Mouse (Mus musculus): Measurements from ENCODE around the gene Prnd. TPM values are rescaled to one million over a fixed set of nuclear protein-coding genes. Genes with fewer than 3 reads are reported as not detected.

Prnd gene
- polyA plus RNA-seq, 1 experiment from 2014 or later: 22.7 TPM

DNA sequence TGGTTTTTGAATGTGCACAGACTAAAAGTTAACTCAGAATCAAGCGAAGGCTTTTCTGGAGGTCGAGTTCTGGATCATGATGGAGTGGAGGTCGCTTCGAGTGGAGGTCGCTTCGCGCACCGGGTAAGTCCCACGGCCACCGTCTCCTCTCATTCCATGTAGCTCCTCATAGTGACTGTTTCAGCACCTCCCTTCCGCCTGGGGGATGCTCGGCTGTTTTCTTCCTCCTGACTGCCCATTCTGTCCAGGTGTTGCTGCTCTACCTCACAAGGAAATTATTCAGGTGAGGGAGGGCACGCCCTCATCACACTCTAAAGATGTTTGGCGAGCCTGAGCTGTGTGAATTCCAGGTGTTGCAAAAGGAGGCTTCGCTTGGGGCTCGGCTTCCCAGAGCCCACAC lies 4.3 kb upstream of the Prnd start:
- Histone ChIP-seq H3K4me3 (ENCODE audit: low read length) (no peak overlapping the region), H3K9me3 (replicated peaks; ENCODE audit: control insufficient read depth, low read length) (no peaks in the 10 kb centered on the region), H3K4me2 (ENCODE audit: low read depth, low read length) (no peak overlapping the region), H3K27me3 (ENCODE audit: control insufficient read depth, insufficient read depth, low read length) (no peaks in the 10 kb centered on the region), H3K4me1 (ENCODE audit: control insufficient read depth, insufficient read depth, low read length) (0 out of 2 replicates have a peak, but pooled peaks cover 4% of the 10 kb centered on the region), H3K36me3 (ENCODE audit: control insufficient read depth, insufficient read depth) (no peaks in the 10 kb centered on the region), H3K27ac (ENCODE audit: low read length) (no peak overlapping the region), H3K9ac (ENCODE audit: low read length) (no peak overlapping the region)
- WGBS: 88% methylated on average over 16 of the region's 16 CpGs
- no peak for ATAC-seq (replicated peaks; ENCODE audit: extremely low read depth, insufficient read depth, low FRiP score)

DNA sequence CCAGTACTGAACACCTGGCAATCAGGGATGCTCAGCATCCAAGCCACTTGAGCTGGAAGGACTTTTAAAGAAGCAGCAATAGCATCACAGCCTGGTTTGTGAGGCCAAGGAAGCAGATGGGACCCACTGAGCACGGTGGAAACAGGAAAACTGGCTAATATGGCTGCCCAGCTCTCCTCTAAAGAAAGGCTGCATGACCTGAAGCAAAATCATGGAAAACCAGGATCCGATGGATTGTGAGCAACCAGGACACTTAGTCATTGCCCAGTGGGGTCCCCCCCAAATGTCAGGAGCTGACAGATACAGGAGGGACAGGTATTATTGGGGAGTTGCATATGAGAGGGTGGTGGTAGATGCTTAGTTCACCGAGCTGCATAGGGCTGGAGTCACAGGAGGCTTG lies 2.5 kb upstream of the Prnd start:
- Histone ChIP-seq H3K36me3 (ENCODE audit: control insufficient read depth, insufficient read depth) (no peaks in the 10 kb centered on the region), H3K27me3 (ENCODE audit: control insufficient read depth, insufficient read depth, low read length) (no peaks in the 10 kb centered on the region), H3K9ac (ENCODE audit: low read length) (no peak overlapping the region), H3K4me2 (ENCODE audit: low read depth, low read length) (no peak overlapping the region), H3K9me3 (replicated peaks; ENCODE audit: control insufficient read depth, low read length) (no peaks in the 10 kb centered on the region), H3K27ac (ENCODE audit: low read length) (no peak overlapping the region), H3K4me3 (ENCODE audit: low read length) (no peak overlapping the region), H3K4me1 (ENCODE audit: control insufficient read depth, insufficient read depth, low read length) (peaks cover 7% of the 10 kb centered on the region; the same call in 1 of the 2 replicates)
- no peak for ATAC-seq (replicated peaks; ENCODE audit: extremely low read depth, insufficient read depth, low FRiP score)
- 81% methylated on average over 3 of the region's 3 CpGs for WGBS

DNA sequence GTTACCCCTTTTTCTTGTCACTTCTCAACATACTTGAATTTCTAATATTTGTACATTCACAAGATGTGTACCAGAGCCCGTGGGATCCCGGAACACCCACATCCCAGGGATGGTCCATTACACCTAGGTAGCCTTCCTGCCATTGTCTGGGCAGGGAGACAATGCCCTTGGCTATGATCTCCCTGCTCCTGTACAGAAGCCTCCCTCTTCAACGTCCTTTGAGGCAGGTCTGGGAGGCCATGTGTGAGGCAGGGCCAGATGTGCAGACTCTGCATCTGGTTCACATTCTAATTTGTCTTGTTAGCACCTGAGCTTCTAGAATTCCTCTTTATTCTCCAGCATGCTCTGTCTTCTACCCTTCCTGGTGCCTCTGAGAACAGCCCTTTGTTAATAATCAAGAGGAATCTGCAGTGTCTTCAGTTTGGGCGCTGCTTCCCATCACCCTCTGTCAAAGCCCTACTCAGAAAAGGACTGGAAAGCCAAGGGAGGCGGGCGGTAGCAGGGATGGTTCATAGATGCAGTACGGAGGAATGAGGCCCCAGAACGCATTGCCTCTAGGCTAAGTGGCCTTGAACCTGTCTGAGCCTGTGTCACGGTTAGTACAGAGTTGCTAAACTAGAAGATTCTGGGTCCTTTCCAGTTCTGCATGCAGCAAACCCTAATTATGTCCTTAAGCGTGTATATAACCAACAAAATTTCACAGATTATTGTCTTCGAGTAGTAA lies 1.6 kb upstream of the Prnd start:
- Histone ChIP-seq H3K4me3 (ENCODE audit: low read length) (no peak overlapping the region), H3K27me3 (ENCODE audit: control insufficient read depth, insufficient read depth, low read length) (no peaks in the 10 kb centered on the region), H3K9ac (ENCODE audit: low read length) (no peak overlapping the region), H3K27ac (ENCODE audit: low read length) (no peak overlapping the region), H3K4me1 (ENCODE audit: control insufficient read depth, insufficient read depth, low read length) (peaks cover 9% of the 10 kb centered on the region; the same call in 1 of the 2 replicates), H3K4me2 (ENCODE audit: low read depth, low read length) (no peak overlapping the region), H3K36me3 (ENCODE audit: control insufficient read depth, insufficient read depth) (no peaks in the 10 kb centered on the region), H3K9me3 (replicated peaks; ENCODE audit: control insufficient read depth, low read length) (no peaks in the 10 kb centered on the region)
- no peak for ATAC-seq (replicated peaks; ENCODE audit: extremely low read depth, insufficient read depth, low FRiP score)
- WGBS: 61% methylated on average over 11 of the region's 11 CpGs

DNA sequence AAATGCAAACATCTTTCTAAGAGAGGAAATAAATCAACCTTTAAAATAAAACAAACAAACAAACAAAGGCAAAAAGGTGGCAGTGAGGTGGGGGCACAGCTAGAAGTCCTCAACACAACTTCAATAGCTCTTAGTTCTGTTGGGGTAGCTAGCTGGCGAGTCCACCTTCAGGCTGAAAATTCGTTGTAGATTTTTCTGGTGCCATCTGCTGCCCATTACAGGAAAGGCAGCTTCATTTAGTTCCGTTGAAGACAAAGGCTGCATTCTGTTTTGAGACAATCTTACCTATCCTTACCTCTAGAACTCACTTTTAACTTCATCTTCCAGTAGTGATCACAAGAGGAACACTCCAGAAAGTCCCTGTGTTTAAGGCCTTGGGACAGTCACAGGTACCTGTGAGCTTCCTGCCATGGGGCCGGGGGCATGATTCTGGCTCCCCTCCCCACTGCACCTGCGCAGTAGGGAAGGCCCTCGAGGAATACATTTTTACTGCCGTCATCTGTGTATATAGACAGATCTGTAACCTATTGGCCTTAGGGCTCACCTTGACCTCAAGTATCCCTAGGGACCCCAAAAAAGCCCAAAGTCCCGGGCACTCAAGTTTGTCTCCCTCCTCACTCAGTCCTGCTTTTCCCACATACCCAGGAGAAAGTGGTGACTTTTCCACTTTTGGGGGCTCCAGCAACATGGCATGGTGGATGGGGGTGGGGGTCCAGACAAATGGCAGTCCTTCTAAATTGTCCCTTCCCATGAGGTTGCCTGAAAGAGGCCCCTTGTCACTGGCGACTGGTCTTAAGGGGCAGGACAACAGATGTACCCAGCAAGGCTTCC lies 679 bp upstream of the Prnd start:
- Histone ChIP-seq H3K36me3 (ENCODE audit: control insufficient read depth, insufficient read depth) (no peaks in the 10 kb centered on the region), H3K4me1 (ENCODE audit: control insufficient read depth, insufficient read depth, low read length) (peaks cover 12% of the 10 kb centered on the region; the same call in 1 of the 2 replicates), H3K9me3 (replicated peaks; ENCODE audit: control insufficient read depth, low read length) (no peaks in the 10 kb centered on the region), H3K9ac (ENCODE audit: low read length) (no peak overlapping the region), H3K4me3 (ENCODE audit: low read length) (no peak overlapping the region), H3K4me2 (ENCODE audit: low read depth, low read length) (no peak overlapping the region), H3K27me3 (ENCODE audit: control insufficient read depth, insufficient read depth, low read length) (no peaks in the 10 kb centered on the region), H3K27ac (ENCODE audit: low read length) (no peak overlapping the region)
- no peak for ATAC-seq (replicated peaks; ENCODE audit: extremely low read depth, insufficient read depth, low FRiP score)
- WGBS: 45% methylated on average over 9 of the region's 9 CpGs

DNA sequence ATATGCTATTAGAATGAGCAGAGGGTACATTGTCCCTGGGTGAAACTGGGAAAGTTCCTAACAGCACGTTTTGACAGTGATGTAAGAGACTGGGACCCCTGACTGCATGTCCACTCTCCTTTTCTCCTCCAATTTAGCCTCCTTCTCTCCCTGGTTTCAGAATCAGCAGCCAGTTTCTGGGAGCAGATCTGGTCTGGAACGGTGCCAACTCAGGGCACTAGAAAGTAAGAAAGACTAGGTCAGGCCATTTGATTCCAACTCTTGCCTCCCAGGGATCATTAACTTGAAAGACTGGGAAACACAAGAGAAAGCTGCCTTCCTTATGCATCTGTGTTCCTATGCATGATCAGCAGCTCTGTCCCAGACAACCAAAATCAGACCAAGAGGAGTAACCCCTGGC lies 1.8 kb downstream of the Prnd start:
- no peak for ATAC-seq (replicated peaks; ENCODE audit: extremely low read depth, insufficient read depth, low FRiP score)
- H3K9ac ChIP-seq (ENCODE audit: low read length): no peak overlapping the region
- H3K9me3 ChIP-seq (replicated peaks; ENCODE audit: control insufficient read depth, low read length): no peaks in the 10 kb centered on the region
- H3K36me3 ChIP-seq (ENCODE audit: control insufficient read depth, insufficient read depth): no peaks in the 10 kb centered on the region
- H3K4me1 ChIP-seq (ENCODE audit: control insufficient read depth, insufficient read depth, low read length): peaks cover 12% of the 10 kb centered on the region; the same call in 1 of the 2 replicates
- WGBS: 55% methylated on average over 2 of the region's 2 CpGs
- no peak overlapping the region for H3K4me3 ChIP-seq (ENCODE audit: low read length)
- H3K27me3 ChIP-seq (ENCODE audit: control insufficient read depth, insufficient read depth, low read length): no peaks in the 10 kb centered on the region
- H3K4me2 ChIP-seq (ENCODE audit: low read depth, low read length): no peak overlapping the region
- H3K27ac ChIP-seq (ENCODE audit: low read length): no peak overlapping the region

DNA sequence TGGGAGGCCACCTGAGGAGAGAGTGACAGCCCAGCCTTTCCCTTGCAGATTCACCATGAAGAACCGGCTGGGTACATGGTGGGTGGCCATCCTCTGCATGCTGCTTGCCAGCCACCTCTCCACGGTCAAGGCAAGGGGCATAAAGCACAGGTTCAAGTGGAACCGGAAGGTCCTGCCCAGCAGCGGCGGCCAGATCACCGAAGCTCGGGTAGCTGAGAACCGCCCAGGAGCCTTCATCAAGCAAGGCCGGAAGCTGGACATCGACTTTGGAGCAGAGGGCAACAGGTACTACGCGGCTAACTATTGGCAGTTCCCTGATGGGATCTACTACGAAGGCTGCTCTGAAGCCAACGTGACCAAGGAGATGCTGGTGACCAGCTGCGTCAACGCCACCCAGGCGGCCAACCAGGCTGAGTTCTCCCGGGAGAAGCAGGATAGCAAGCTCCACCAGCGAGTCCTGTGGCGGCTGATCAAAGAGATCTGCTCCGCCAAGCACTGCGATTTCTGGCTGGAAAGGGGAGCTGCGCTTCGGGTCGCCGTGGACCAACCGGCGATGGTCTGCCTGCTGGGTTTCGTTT lies 2.4 kb downstream of the Prnd start:
- no peak for ATAC-seq (replicated peaks; ENCODE audit: extremely low read depth, insufficient read depth, low FRiP score)
- H3K9me3 ChIP-seq (replicated peaks; ENCODE audit: control insufficient read depth, low read length): no peaks in the 10 kb centered on the region
- no peak overlapping the region for H3K27ac ChIP-seq (ENCODE audit: low read length)
- H3K4me3 ChIP-seq (ENCODE audit: low read length): peak overlapping the region; percentile 43
- H3K4me2 ChIP-seq (ENCODE audit: low read depth, low read length): peak overlapping the region; percentile 66
- H3K36me3 ChIP-seq (ENCODE audit: control insufficient read depth, insufficient read depth): no peaks in the 10 kb centered on the region
- no peaks in the 10 kb centered on the region for H3K27me3 ChIP-seq (ENCODE audit: control insufficient read depth, insufficient read depth, low read length)
- peaks cover 12% of the 10 kb centered on the region; the same call in 1 of the 2 replicates for H3K4me1 ChIP-seq (ENCODE audit: control insufficient read depth, insufficient read depth, low read length)
- H3K9ac ChIP-seq (ENCODE audit: low read length): no peak overlapping the region; the same call in 1 of the 2 replicates
- WGBS: 15% methylated on average over 29 of the region's 29 CpGs

DNA sequence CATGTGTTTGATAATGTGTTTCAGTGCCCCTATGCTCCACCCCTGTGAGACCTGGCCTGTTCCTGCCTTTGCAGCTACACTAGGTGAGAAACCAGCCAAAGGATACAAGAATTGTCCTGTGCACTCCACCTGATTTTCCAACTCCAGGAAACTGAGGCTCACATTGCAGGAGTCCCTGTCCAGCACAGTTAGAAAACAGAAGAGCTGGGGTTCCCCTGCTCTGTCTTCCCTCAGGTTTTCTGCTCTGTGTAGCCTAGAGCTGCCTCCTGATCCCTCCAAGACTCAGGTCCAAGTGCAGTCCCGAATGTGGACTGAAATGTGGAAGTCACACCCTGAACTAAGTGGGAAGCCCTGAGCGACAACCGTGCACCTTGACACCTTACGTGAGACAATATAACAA lies 3.0 kb downstream of the Prnd start:
- peak overlapping the region; percentile 66 for H3K4me2 ChIP-seq (ENCODE audit: low read depth, low read length)
- WGBS: 86% methylated on average over 4 of the region's 4 CpGs
- H3K27ac ChIP-seq (ENCODE audit: low read length): no peak overlapping the region
- H3K9me3 ChIP-seq (replicated peaks; ENCODE audit: control insufficient read depth, low read length): no peaks in the 10 kb centered on the region
- H3K4me3 ChIP-seq (ENCODE audit: low read length): peak overlapping the region; percentile 43
- no peaks in the 10 kb centered on the region for H3K36me3 ChIP-seq (ENCODE audit: control insufficient read depth, insufficient read depth)
- no peaks in the 10 kb centered on the region for H3K27me3 ChIP-seq (ENCODE audit: control insufficient read depth, insufficient read depth, low read length)
- no peak for ATAC-seq (replicated peaks; ENCODE audit: extremely low read depth, insufficient read depth, low FRiP score)
- peaks cover 12% of the 10 kb centered on the region; the same call in 1 of the 2 replicates for H3K4me1 ChIP-seq (ENCODE audit: control insufficient read depth, insufficient read depth, low read length)
- no peak overlapping the region for H3K9ac ChIP-seq (ENCODE audit: low read length)

DNA sequence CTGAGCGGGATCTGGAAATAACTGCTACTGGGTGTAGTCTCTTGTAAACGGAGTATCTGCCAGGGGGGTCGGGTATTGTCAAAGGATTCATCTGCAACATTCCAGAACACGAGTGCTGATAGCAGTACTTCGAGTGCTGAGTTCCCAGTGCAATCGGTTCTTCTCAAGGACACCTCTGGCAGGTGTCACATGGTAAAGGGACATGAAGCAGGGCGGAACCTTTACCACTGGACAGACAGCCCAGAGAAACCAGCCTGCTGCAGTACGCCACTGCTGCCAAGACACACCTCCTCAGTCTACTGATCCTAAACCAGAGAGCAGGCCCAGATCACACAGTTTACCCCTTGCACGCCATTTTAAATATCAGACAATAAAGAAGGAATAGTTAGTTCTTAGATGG lies 4.2 kb downstream of the Prnd start:
- no peak overlapping the region for H3K9ac ChIP-seq (ENCODE audit: low read length)
- 28% methylated on average over 9 of the region's 9 CpGs for WGBS

More for the DNA sequence above, 4.2 kb downstream of the Prnd start:
- ATAC-seq (replicated peaks; ENCODE audit: extremely low read depth, insufficient read depth, low FRiP score): peak; percentile 63
- H3K4me3 ChIP-seq (ENCODE audit: low read length): peak overlapping the region; percentile 52
- H3K36me3 ChIP-seq (ENCODE audit: control insufficient read depth, insufficient read depth): no peaks in the 10 kb centered on the region
- peak overlapping the region; percentile 78 for H3K4me2 ChIP-seq (ENCODE audit: low read depth, low read length)
- H3K9me3 ChIP-seq (replicated peaks; ENCODE audit: control insufficient read depth, low read length): no peaks in the 10 kb centered on the region
- peaks cover 12% of the 10 kb centered on the region; the same call in 1 of the 2 replicates for H3K4me1 ChIP-seq (ENCODE audit: control insufficient read depth, insufficient read depth, low read length)
- peak overlapping the region; percentile 33 for H3K27ac ChIP-seq (ENCODE audit: low read length)
- H3K27me3 ChIP-seq (ENCODE audit: control insufficient read depth, insufficient read depth, low read length): no peaks in the 10 kb centered on the region

Measured in heart, embryonic 16.5 days (tissue).